Mouse (Mus musculus) liver, embryonic 12.5 days (tissue): ENCODE measurements around the gene P2ry2. TPM values are rescaled to one million over a fixed set of nuclear protein-coding genes. Genes with fewer than 3 reads are reported as not detected.
A peak's percentile ranks its signal among the peaks of the same experiment; 100 is the strongest.

Source experiments
- ATAC-seq: fragments of 200-750 bp; cut with Nextera tagmentation; 2 replicates; pipeline ENCODE4 v1.8.0; 2017; ENCODE audit warnings: moderate number of reproducible peaks, mild to moderate bottlenecking, moderate library complexity
- H3K27ac ChIP-seq: fragments of 300-500 bp; sonication (generic); 2 replicates; pipeline ENCODE4 v1.5.1; 2016; ENCODE audit warnings: mild to moderate bottlenecking
- H3K27me3 ChIP-seq: fragments of 300-500 bp; sonication (generic); replicated peaks from 2 replicates; pipeline ENCODE4 v1.6.1; 2016; ENCODE audit warnings: mild to moderate bottlenecking, moderate library complexity
- H3K36me3 ChIP-seq: fragments of 300-500 bp; sonication (generic); 2 replicates; pipeline ENCODE4 v1.6.1; 2016; ENCODE audit warnings: mild to moderate bottlenecking, moderate library complexity
- H3K4me1 ChIP-seq: fragments of 300-500 bp; sonication (generic); 2 replicates; pipeline ENCODE4 v1.6.1; 2016
- H3K4me2 ChIP-seq: fragments of 300-500 bp; sonication (generic); 2 replicates; pipeline ENCODE4 v1.6.1; 2016; ENCODE audit warnings: mild to moderate bottlenecking, moderate library complexity
- H3K4me3 ChIP-seq: fragments of 300-500 bp; sonication (generic); 2 replicates; pipeline ENCODE4 v1.5.1; 2016; ENCODE audit warnings: mild to moderate bottlenecking, moderate library complexity
- H3K9ac ChIP-seq: fragments of 300-500 bp; sonication (generic); 2 replicates; pipeline ENCODE4 v1.6.1; 2016; ENCODE audit warnings: mild to moderate bottlenecking, moderate library complexity
- H3K9me3 ChIP-seq: fragments of 300-500 bp; sonication (generic); replicated peaks from 2 replicates; pipeline ENCODE4 v1.6.1; 2016; ENCODE audit warnings: mild to moderate bottlenecking, moderate library complexity
- WGBS: fragments of 180-500 bp; shearing (Covaris S2); methylation state at CpG from one replicate; pipeline ENCODE4 v1.1.7; 2016; ENCODE audit not compliant: insufficient replicate concordance; 5-methylcytosine and 5-hydroxymethylcytosine counted together
- polyA plus RNA-seq: library from polyadenylated mRNA; unstranded; fragments of >200 nt; fragmentation: Nextera tagmentation; extraction: Ambion mirVana; gene quantifications from 2 replicates; pipeline ENCODE4 v1.2.1, GENCODE M21; 2016

The P2ry2 gene
- polyA plus RNA-seq, 1 experiment from 2014 or later: 1.2 TPM

- Histone ChIP-seq H3K4me2 (no peak overlapping the region), H3K4me3 (no peak overlapping the region), H3K27ac (no peak overlapping the region), H3K36me3 (no peaks in the 10 kb centered on the region), H3K27me3 (peaks cover 31% of the 10 kb centered on the region), H3K9ac (no peak overlapping the region), H3K4me1 (peaks cover 10% of the 10 kb centered on the region; the same call in 1 of the 2 replicates), H3K9me3 (no peaks in the 10 kb centered on the region)
- 60% methylated on average over 6 of the region's 6 CpGs for WGBS
- ATAC-seq: no peak
Measured at GRCm38 (mm10) chr7:101017492-101017891, 4.8 kb upstream of the P2ry2 start.

- ATAC-seq: no peak
- H3K9me3 ChIP-seq: no peaks in the 10 kb centered on the region
- H3K4me3 ChIP-seq: no peak overlapping the region
- H3K27me3 ChIP-seq: peaks cover 36% of the 10 kb centered on the region
- no peak overlapping the region for H3K9ac ChIP-seq
- no peaks in the 10 kb centered on the region for H3K36me3 ChIP-seq
- H3K4me2 ChIP-seq: no peak overlapping the region
- no peak overlapping the region for H3K27ac ChIP-seq
- 61% methylated on average over 7 of the region's 7 CpGs for WGBS
- peaks cover 14% of the 10 kb centered on the region for H3K4me1 ChIP-seq
Measured at GRCm38 (mm10) chr7:101017021-101017461, 4.4 kb upstream of the P2ry2 start.

GRCm38 (mm10) chr7:101014985-101015384 lies 2.3 kb upstream of the P2ry2 start:
- Histone ChIP-seq H3K27me3 (peaks cover 55% of the 10 kb centered on the region), H3K27ac (no peak overlapping the region), H3K36me3 (no peaks in the 10 kb centered on the region), H3K4me2 (no peak overlapping the region), H3K9ac (no peak overlapping the region), H3K4me3 (no peak overlapping the region), H3K9me3 (no peaks in the 10 kb centered on the region), H3K4me1 (peaks cover 25% of the 10 kb centered on the region)
- WGBS: 60% methylated on average over 1 of the region's 1 CpGs
- no peak for ATAC-seq

GRCm38 (mm10) chr7:101014041-101014440 lies 1.4 kb upstream of the P2ry2 start:
- peaks cover 65% of the 10 kb centered on the region for H3K27me3 ChIP-seq
- whole genome bisulfite sequencing: 58% methylated on average over 9 of the region's 9 CpGs

GRCm38 (mm10) chr7:101011681-101012367 lies 842 bp downstream of the P2ry2 start:
- peaks cover 68% of the 10 kb centered on the region for H3K27me3 ChIP-seq
- H3K4me2 ChIP-seq: peak overlapping the region; percentile 74
- WGBS: 1% methylated on average over 53 of the region's 53 CpGs

More at GRCm38 (mm10) chr7:101014041-101014440, 1.4 kb upstream of the P2ry2 start:
- no peak overlapping the region for H3K27ac ChIP-seq
- H3K36me3 ChIP-seq: no peaks in the 10 kb centered on the region
- peaks cover 25% of the 10 kb centered on the region for H3K4me1 ChIP-seq
- H3K9me3 ChIP-seq: no peaks in the 10 kb centered on the region
- H3K4me3 ChIP-seq: no peak overlapping the region
- ATAC-seq: no peak
- no peak overlapping the region for H3K4me2 ChIP-seq
- H3K9ac ChIP-seq: no peak overlapping the region

GRCm38 (mm10) chr7:101010741-101011140 lies 1.9 kb downstream of the P2ry2 start:
- Histone ChIP-seq H3K9me3 (no peaks in the 10 kb centered on the region), H3K36me3 (no peaks in the 10 kb centered on the region), H3K27me3 (peaks cover 68% of the 10 kb centered on the region), H3K9ac (no peak overlapping the region), H3K4me1 (peaks cover 25% of the 10 kb centered on the region), H3K4me2 (peak overlapping the region; percentile 74; the same call in 1 of the 2 replicates), H3K27ac (no peak overlapping the region), H3K4me3 (peak overlapping the region; percentile 47)
- no peak for ATAC-seq
- 38% methylated on average over 3 of the region's 3 CpGs for WGBS

More at GRCm38 (mm10) chr7:101011681-101012367, 842 bp downstream of the P2ry2 start:
- H3K36me3 ChIP-seq: no peaks in the 10 kb centered on the region
- H3K9ac ChIP-seq: peak overlapping the region; percentile 47
- H3K4me3 ChIP-seq: peak overlapping the region; percentile 47
- H3K9me3 ChIP-seq: no peaks in the 10 kb centered on the region
- peak; percentile 85 for ATAC-seq
- H3K27ac ChIP-seq: no peak overlapping the region
- H3K4me1 ChIP-seq: peaks cover 25% of the 10 kb centered on the region

GRCm38 (mm10) chr7:101006201-101006600 lies 6.5 kb downstream of the P2ry2 start:
- WGBS: 74% methylated on average over 2 of the region's 2 CpGs
- no peak overlapping the region for H3K4me2 ChIP-seq
- H3K27me3 ChIP-seq: peaks cover 29% of the 10 kb centered on the region
- H3K27ac ChIP-seq: no peak overlapping the region
- ATAC-seq: no peak
- no peak overlapping the region for H3K4me3 ChIP-seq
- H3K36me3 ChIP-seq: no peaks in the 10 kb centered on the region
- no peak overlapping the region for H3K9ac ChIP-seq
- peaks cover 12% of the 10 kb centered on the region; the same call in 1 of the 2 replicates for H3K4me1 ChIP-seq
- H3K9me3 ChIP-seq: no peaks in the 10 kb centered on the region

GRCm38 (mm10) chr7:101005119-101005518 lies 7.5 kb downstream of the P2ry2 start:
- Histone ChIP-seq H3K9ac (no peak overlapping the region), H3K27ac (no peak overlapping the region), H3K4me2 (no peak overlapping the region), H3K36me3 (no peaks in the 10 kb centered on the region), H3K4me3 (no peak overlapping the region), H3K27me3 (peaks cover 19% of the 10 kb centered on the region), H3K4me1 (0 out of 2 replicates have a peak, but pooled peaks cover 9% of the 10 kb centered on the region), H3K9me3 (no peaks in the 10 kb centered on the region)
- no peak for ATAC-seq
- WGBS: 67% methylated on average over 4 of the region's 4 CpGs

- Histone ChIP-seq H3K27me3 (0 out of 2 replicates have a peak, but pooled peaks cover 5% of the 10 kb centered on the region), H3K36me3 (no peaks in the 10 kb centered on the region), H3K9me3 (no peaks in the 10 kb centered on the region), H3K4me1 (0 out of 2 replicates have a peak, but pooled peaks cover 9% of the 10 kb centered on the region), H3K4me2 (no peak overlapping the region), H3K27ac (no peak overlapping the region), H3K4me3 (no peak overlapping the region), H3K9ac (no peak overlapping the region)
- WGBS: 61% methylated on average over 11 of the region's 11 CpGs
- ATAC-seq: no peak
Measured at GRCm38 (mm10) chr7:101003442-101004326, 9.0 kb downstream of the P2ry2 start.

- Histone ChIP-seq H3K27me3 (no peaks in the 10 kb centered on the region), H3K4me2 (no peak overlapping the region), H3K4me1 (peaks cover 13% of the 10 kb centered on the region), H3K9me3 (no peaks in the 10 kb centered on the region), H3K9ac (no peak overlapping the region), H3K27ac (no peak overlapping the region), H3K4me3 (no peak overlapping the region), H3K36me3 (no peaks in the 10 kb centered on the region)
- WGBS: 75% methylated on average over 6 of the region's 6 CpGs
- ATAC-seq: no peak
Measured at GRCm38 (mm10) chr7:101002274-101002673, 10.4 kb downstream of the P2ry2 start.

- Histone ChIP-seq H3K27me3 (no peaks in the 10 kb centered on the region), H3K4me3 (no peak overlapping the region), H3K27ac (no peak overlapping the region), H3K36me3 (no peaks in the 10 kb centered on the region), H3K4me2 (no peak overlapping the region), H3K9me3 (no peaks in the 10 kb centered on the region), H3K9ac (no peak overlapping the region), H3K4me1 (peaks cover 31% of the 10 kb centered on the region)
- no peak for ATAC-seq
- WGBS: 69% methylated on average over 5 of the region's 5 CpGs
Measured at GRCm38 (mm10) chr7:100999623-101000022, 13.0 kb downstream of the P2ry2 start.

GRCm38 (mm10) chr7:100998578-100998960 lies 14.1 kb downstream of the P2ry2 start:
- Histone ChIP-seq H3K27ac (no peak overlapping the region), H3K36me3 (no peaks in the 10 kb centered on the region), H3K9ac (no peak overlapping the region), H3K27me3 (no peaks in the 10 kb centered on the region), H3K4me3 (no peak overlapping the region), H3K4me2 (no peak overlapping the region), H3K4me1 (peaks cover 24% of the 10 kb centered on the region), H3K9me3 (no peaks in the 10 kb centered on the region)
- 83% methylated on average over 24 of the region's 24 CpGs for WGBS
- no peak for ATAC-seq
